Mouse (Mus musculus) forebrain, postnatal 0 days (tissue): ENCODE measurements at regions not wholly inside any gene's neighbourhood (a gene's known extent, or its start where the extent isn't known, plus 50 kb on each side); places are given as distances from the start of the nearest gene placed in this dataset.
A peak's percentile ranks its signal among the peaks of the same experiment; 100 is the strongest.

Experiments used
- ATAC-seq: fragments of 200-750 bp; cut with Nextera tagmentation; 2 replicates; pipeline ENCODE4 v1.8.0; 2017; ENCODE audit warnings: mild to moderate bottlenecking, moderate library complexity
- DNase-seq: peaks from one replicate; pipeline ENCODE4 v3.0.0-alpha.2; 2015
- H3K27ac ChIP-seq: fragments of 300-500 bp; sonication (generic); 2 replicates; pipeline ENCODE4 v1.5.1; 2014; ENCODE audit warnings: low read depth, mild to moderate bottlenecking, antibody characterized with exemption, low read length, moderate library complexity, mixed read lengths
- H3K27me3 ChIP-seq: fragments of 300-500 bp; sonication (generic); 2 replicates; pipeline ENCODE4 v1.6.1; 2014; ENCODE audit warnings: mild to moderate bottlenecking, low read length, mixed read lengths; ENCODE audit not compliant: insufficient read depth
- H3K36me3 ChIP-seq: fragments of 300-500 bp; sonication (generic); 2 replicates; pipeline ENCODE4 v1.6.1; 2014; ENCODE audit warnings: mild to moderate bottlenecking, moderate library complexity; ENCODE audit not compliant: insufficient read depth
- H3K4me1 ChIP-seq: fragments of 300-500 bp; sonication (generic); 2 replicates; pipeline ENCODE4 v1.6.1; 2014; ENCODE audit warnings: antibody characterized with exemption; ENCODE audit not compliant: insufficient read depth
- H3K4me2 ChIP-seq: fragments of 300-500 bp; sonication (generic); 2 replicates; pipeline ENCODE4 v1.6.1; 2014; ENCODE audit warnings: low read depth, mild to moderate bottlenecking, moderate library complexity
- H3K4me3 ChIP-seq: fragments of 300-500 bp; sonication (generic); 2 replicates; pipeline ENCODE4 v1.5.1; 2014; ENCODE audit warnings: low read depth, low read length, mixed read lengths
- H3K9ac ChIP-seq: fragments of 300-500 bp; sonication (generic); 2 replicates; pipeline ENCODE4 v1.6.1; 2014; ENCODE audit warnings: mild to moderate bottlenecking
- H3K9me3 ChIP-seq: fragments of 300-500 bp; sonication (generic); 2 replicates; pipeline ENCODE4 v1.6.1; 2016; ENCODE audit warnings: low read length
- CTCF ChIP-seq: sonication (generic); IDR thresholded peaks from 2 replicates; pipeline ENCODE4 v1.5.1; 2016; ENCODE audit warnings: antibody characterized with exemption, control low read depth, low read depth
- WGBS: fragments of 180-500 bp; shearing (Covaris S2); extraction: QIAGEN DNeasy Blood & Tissue Kit; methylation state at CpG from one replicate; pipeline ENCODE4 v1.1.7; 2014; 5-methylcytosine and 5-hydroxymethylcytosine counted together

DNA sequence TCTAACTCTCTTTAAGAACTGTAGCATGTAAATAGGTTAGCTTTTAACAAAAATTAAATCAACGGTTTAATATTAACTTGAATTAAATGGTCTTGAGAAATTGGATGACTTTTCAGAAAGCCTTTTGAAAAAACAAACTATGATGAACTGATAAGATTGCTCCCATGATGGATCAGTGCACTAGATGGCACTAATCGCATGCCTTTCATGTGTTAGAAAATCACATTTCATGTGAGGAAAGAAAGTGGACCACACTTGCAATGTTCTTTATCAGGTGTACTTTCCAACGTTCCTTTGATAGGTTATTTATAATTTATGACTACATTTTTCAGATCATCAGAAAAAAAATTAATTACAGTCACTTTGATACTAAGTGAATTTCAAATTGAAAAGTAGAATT, 1003.2 kb upstream of the 4930412O13Rik start:
- peak; percentile 61 for DNase-seq
- WGBS = 78% methylated on average over 3 of the region's 3 CpGs

DNA sequence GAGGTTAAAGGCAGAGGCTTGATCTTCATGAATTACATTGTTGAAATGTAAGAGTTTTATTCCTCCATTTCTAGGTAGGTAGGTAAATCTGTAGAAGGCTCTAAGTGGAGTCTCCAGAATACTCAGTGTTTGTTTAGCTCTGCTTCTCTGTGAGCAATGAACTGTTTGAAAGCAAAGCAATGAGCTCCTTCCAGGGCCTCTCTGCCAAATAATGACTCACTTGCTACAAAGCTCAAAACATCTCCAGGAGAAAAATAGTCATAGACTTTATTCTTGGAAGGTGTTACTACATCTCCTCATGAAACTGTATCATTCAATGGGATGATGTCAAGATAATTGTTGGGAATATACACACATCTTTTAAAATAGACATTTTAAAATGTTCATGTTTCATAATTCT, 968.6 kb upstream of the 4930412O13Rik start:
- Histone ChIP-seq H3K9ac (no peak overlapping the region), H3K4me2 (no peak overlapping the region), H3K36me3 (no peaks in the 10 kb centered on the region), H3K27ac (no peak overlapping the region), H3K27me3 (no peaks in the 10 kb centered on the region), H3K4me3 (no peak overlapping the region), H3K9me3 (no peaks in the 10 kb centered on the region), H3K4me1 (no peaks in the 10 kb centered on the region)
- ATAC-seq = no peak
- no peak for TF ChIP-seq CTCF
- DNase-seq = no peak

More for the DNA sequence above, 1003.2 kb upstream of the 4930412O13Rik start:
- no peaks in the 10 kb centered on the region for H3K9me3 ChIP-seq
- peak; percentile 68 for TF ChIP-seq CTCF
- ATAC-seq = no peak
- H3K9ac ChIP-seq = no peak overlapping the region
- no peaks in the 10 kb centered on the region for H3K27me3 ChIP-seq
- no peak overlapping the region for H3K27ac ChIP-seq
- H3K4me2 ChIP-seq = no peak overlapping the region
- no peaks in the 10 kb centered on the region for H3K4me1 ChIP-seq
- H3K4me3 ChIP-seq = no peak overlapping the region
- H3K36me3 ChIP-seq = no peaks in the 10 kb centered on the region

DNA sequence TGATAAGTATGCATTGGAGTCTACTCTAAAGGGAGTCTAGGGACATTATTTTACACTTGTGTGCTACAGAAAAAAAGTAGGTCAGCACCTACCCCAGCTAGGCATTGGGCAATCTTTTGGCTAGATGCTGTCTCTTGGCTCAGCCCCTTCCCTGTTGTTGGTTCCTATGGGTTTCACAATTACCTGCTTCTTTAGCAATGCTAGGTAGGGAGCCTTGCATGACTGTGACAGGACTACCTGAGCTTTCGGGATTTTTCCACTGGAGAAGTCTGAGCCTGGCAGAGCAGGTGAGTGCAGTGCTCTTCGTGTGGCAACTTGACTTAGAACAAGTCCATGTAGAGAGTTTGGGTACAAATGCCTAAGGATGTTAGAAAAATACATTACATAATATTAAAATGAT, 956.2 kb upstream of the 4930412O13Rik start:
- ATAC-seq (no peak), DNase-seq (no peak)
- no peak overlapping the region for H3K27ac ChIP-seq
- TF ChIP-seq CTCF = no peak
- H3K4me3 ChIP-seq = no peak overlapping the region
- WGBS = 88% methylated on average over 2 of the region's 2 CpGs
- H3K4me1 ChIP-seq = no peaks in the 10 kb centered on the region
- no peak overlapping the region for H3K9ac ChIP-seq
- H3K9me3 ChIP-seq = no peaks in the 10 kb centered on the region
- no peaks in the 10 kb centered on the region for H3K27me3 ChIP-seq
- H3K4me2 ChIP-seq = no peak overlapping the region
- H3K36me3 ChIP-seq = no peaks in the 10 kb centered on the region

DNA sequence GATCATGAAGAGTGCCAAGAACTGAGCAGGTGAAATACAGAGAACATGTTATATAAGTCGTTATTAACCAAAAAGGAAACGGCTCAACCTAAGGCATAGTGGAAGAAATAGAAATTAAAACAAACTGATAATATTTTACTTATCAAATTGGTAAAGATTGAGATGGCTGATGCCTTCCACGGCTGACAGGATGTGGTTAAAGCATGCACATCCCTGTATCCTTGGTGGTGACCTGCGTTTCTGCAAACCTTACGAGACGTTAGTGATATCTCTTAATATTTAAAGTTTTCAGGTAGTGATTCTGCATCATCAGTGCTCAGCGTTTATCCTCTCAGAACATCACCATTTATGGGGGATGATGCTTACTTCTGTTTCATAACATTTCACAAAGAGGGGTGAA, 939.5 kb upstream of the 4930412O13Rik start:
- no peaks in the 10 kb centered on the region for H3K36me3 ChIP-seq
- no peak overlapping the region for H3K9ac ChIP-seq
- no peaks in the 10 kb centered on the region for H3K27me3 ChIP-seq
- 90% methylated on average over 7 of the region's 7 CpGs for WGBS
- H3K9me3 ChIP-seq = no peaks in the 10 kb centered on the region
- H3K4me1 ChIP-seq = no peaks in the 10 kb centered on the region
- TF ChIP-seq CTCF = no peak
- no peak overlapping the region for H3K27ac ChIP-seq
- no peak overlapping the region for H3K4me3 ChIP-seq
- H3K4me2 ChIP-seq = no peak overlapping the region
- ATAC-seq (no peak), DNase-seq (no peak)

DNA sequence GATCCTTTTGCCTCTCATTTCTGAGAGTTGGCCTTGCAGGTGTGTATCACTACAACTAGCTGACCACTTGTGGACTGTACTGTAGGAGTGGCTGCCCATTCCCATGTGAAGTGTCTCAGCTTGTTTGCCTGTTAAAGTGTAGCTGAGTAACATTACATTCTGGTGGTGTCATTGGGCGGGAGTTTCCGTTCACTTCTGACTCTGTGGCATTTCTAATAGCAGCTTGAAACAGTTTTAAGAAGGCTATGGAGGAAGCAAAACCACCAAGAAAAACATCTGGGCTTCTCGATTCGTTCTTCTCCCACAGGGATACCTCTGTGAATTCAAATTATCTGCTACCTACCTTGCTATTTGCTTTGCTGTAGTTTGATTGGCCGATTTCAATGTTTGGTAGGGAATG, 922.1 kb upstream of the 4930412O13Rik start:
- H3K9me3 ChIP-seq = no peaks in the 10 kb centered on the region
- no peaks in the 10 kb centered on the region for H3K4me1 ChIP-seq
- H3K27me3 ChIP-seq = no peaks in the 10 kb centered on the region
- ATAC-seq = no peak
- H3K4me2 ChIP-seq = no peak overlapping the region
- H3K36me3 ChIP-seq = no peaks in the 10 kb centered on the region
- no peak overlapping the region for H3K4me3 ChIP-seq
- 91% methylated on average over 5 of the region's 5 CpGs for WGBS
- H3K9ac ChIP-seq = no peak overlapping the region
- no peak for DNase-seq
- H3K27ac ChIP-seq = no peak overlapping the region
- no peak for TF ChIP-seq CTCF

DNA sequence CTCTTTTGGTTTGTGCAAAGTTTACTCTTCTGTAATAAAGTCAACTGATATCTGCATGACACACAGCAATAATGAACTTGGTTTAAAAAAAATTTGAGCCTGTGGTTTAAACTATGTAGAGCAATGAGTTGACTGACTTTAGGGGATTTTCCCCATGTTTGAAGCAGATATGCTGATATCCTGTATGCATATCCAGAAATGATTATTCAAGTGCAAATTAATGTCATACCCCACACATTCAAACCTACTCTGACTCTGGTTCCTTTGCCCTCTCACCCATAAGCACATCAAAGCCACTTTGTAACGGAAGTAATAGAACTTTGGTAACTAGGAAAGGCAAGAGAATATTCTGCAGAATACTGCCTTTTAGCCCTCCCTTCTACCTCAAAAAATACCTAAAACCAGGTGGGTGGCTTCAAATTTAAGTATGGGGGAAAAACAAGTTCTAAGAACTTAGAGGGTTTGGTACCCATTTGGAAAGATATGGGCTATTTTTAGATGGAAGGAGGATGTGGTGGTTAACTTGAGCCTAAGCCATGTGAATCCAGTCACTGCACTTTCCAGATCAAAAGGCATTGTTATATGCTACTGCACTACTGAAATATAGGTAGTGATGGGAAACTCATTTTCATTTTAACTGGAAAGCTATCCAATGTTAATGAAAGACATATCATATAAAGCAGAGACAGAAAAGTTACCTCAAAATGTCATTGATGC, 915.9 kb upstream of the 4930412O13Rik start:
- no peak for ATAC-seq
- DNase-seq = no peak
- Histone ChIP-seq H3K9me3 (no peaks in the 10 kb centered on the region), H3K4me3 (no peak overlapping the region), H3K27ac (no peak overlapping the region), H3K9ac (no peak overlapping the region), H3K4me2 (no peak overlapping the region), H3K4me1 (no peaks in the 10 kb centered on the region), H3K27me3 (no peaks in the 10 kb centered on the region), H3K36me3 (no peaks in the 10 kb centered on the region)
- no peak for TF ChIP-seq CTCF
- WGBS = 96% methylated on average over 1 of the region's 1 CpGs

DNA sequence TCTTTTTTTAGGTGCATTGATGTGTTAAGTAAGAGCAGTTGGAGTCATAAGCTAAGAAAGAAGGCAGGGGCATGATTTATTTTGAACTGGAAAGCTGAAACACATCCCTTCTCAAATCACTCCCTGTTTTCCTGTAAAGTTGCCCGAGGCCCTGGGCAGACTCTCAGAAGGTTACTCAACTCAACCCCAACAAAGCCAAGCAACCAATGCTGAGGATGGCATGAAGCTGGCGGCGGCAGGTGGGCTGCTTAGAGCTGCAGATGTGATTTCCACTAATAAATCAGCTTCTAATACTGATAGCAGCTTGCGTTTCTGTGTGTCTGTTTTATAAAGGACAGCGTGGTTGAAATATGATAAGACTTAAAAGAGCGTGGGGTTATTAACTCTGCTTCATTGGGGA, 905.4 kb upstream of the 4930412O13Rik start:
- no peak for TF ChIP-seq CTCF
- Histone ChIP-seq H3K9ac (no peak overlapping the region), H3K36me3 (no peaks in the 10 kb centered on the region), H3K4me2 (no peak overlapping the region), H3K4me3 (no peak overlapping the region), H3K9me3 (no peaks in the 10 kb centered on the region), H3K4me1 (no peaks in the 10 kb centered on the region), H3K27ac (no peak overlapping the region), H3K27me3 (no peaks in the 10 kb centered on the region)
- 86% methylated on average over 6 of the region's 6 CpGs for WGBS
- DNase-seq (no peak), ATAC-seq (no peak)
